Mouse (Mus musculus): ENCODE results near the gene Btbd11.

GRCm38 (mm10) chr10:85372108-85372507 is 14.5 kb upstream of the Btbd11 start:
- TF ChIP-seq CTCF (IDR thresholded peaks at IDR 0.05; ENCODE audit: extremely low read depth, insufficient read depth, insufficient read length, insufficient replicate concordance): no peak
- TF ChIP-seq POLR2A (IDR thresholded peaks at IDR 0.05; ENCODE audit: low read depth, low read length): no peak

Measured in spleen, adult 2 months (tissue).